Mouse (Mus musculus): ENCODE results near the gene Timp3.

DNA sequence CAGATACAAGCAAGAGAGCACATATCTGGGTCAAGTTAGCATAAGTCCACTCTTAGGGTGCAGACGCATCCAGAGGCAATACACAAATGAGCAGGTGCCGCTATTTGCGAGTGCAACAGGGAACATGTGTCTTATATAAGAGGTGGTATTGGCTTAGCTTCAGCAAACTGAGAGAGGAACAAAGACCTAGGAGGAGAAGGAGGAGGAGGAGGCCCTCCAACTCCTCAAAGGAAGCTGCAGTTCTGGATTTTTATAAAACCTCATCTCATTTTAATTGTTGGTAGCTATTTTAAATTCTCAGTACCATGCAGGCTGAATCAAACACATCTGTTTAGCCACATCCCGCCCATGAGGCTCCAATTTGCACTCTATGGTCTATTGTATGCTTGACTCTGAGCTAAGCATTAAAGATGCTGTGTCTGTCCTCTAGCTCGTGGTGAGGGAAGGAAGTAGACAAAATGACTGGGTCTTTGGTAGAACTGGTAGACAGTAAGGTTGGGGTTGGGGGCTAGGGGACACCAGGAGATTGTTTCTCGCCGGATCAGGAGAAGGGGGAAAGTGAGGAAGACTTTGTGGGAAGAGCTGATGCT is 20.5 kb upstream of the Timp3 start:
- TF ChIP-seq CTCF (IDR thresholded peaks at IDR 0.05) (no peak), EP300 (IDR thresholded peaks at IDR 0.05) (no peak)
